Mouse (Mus musculus) E14TG2a.4 (cell line): ENCODE measurements around the gene Cox6b1.

Source experiments
- CTCF ChIP-seq: conservative IDR thresholded peaks from 2 replicates; pipeline ENCODE4 v1.5.1; 2014; ENCODE audit warnings: low read length
- NANOG ChIP-seq: IDR thresholded peaks from 2 replicates; pipeline ENCODE4 v1.6.1; 2014; ENCODE audit warnings: borderline replicate concordance, low read length, mixed read lengths
- POU5F1 ChIP-seq: IDR thresholded peaks from 2 replicates; pipeline ENCODE4 v1.6.1; 2014; ENCODE audit warnings: low read length, borderline replicate concordance

DNA sequence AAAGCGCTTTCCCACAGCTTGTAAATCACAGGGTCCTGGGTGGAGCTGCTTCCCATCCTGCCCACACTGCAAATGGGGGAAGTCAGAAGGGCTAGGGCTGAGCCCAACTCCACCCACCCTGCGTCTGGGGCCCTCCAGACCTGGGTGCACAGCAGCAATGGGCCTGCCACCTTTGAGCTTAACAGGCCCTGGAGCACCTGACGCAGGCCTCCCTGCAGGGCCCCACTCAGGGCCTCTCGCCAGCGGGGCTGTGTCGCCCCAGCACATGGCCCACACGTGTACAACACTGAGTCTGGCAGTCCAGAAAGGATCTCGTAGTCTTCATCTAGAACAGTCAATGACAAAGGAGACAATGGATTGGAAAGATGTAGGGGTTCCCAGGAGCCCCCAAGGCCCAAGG, 46.0 kb downstream of the Cox6b1 start:
- TF ChIP-seq CTCF: no peak
- no peak for TF ChIP-seq POU5F1
- no peak for TF ChIP-seq NANOG
